Mouse (Mus musculus) heart, postnatal 0 days (tissue): ENCODE measurements around the gene Ccz1.

Experiments used
- CTCF ChIP-seq: IDR thresholded peaks from 2 replicates; pipeline ENCODE4 v1.5.1; 2016; ENCODE audit warnings: antibody characterized with exemption, control low read depth, low read depth
- EP300 ChIP-seq: IDR thresholded peaks from 2 replicates; pipeline ENCODE4 v1.6.1; 2016; ENCODE audit warnings: antibody characterized with exemption, low read depth

DNA sequence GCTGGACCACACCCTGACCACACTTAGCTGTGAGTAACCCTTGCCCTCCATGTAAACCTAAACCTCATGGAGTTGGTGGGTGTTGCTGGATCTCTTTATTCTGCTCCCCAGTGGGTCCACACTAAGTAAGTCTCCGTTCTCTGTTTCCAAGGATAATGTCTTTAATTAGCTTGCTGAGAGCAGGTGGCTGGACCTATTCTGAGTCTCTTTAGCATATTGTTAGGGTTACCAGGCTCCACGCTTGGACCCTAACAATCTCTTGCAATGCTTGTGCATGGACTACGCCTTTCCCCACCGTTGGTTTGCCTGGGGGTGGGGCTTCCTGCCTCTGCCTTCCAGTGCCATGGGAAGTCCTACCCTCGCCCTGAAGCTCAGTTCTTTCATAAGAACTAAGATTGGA, 49.4 kb upstream of the Ccz1 start:
- TF ChIP-seq EP300 (no peak), CTCF (no peak)
